Comparison of ENCODE assay signal across 15 mouse cellular contexts in genomic region chr12:108163706-108164105, GRCm38 (mm10).
DNase-seq lines count a peak whose midpoint lies in the region.
"Had no signal": no experiment of that assay in that cellular context is flagged by ENCODE, and none has a peak within 500 bp of the region (broad histone marks: within the 10 kb centered on the region; RNA-seq: fewer than 3 reads in every experiment).

No protein-coding gene starts in this region.

- DNase-seq in cerebellum, adult 18-20 months: peak; percentile 27 to 45
- DNase-seq in cerebellum, adult 8-10 months: no peak
- peak; percentile 22 to 24 for DNase-seq in cerebellum, postnatal 36 days
- DNase-seq in cerebellum, postnatal 14 days: no peak
- DNase-seq in brain, adult 2 months (ENCODE audit: low read depth, low spot score): peak; percentile 37
- no peak for DNase-seq in embryo, embryonic 10.5 days (ENCODE audit: low spot score)
- DNase-seq: adrenal gland, postnatal 10 days; adrenal gland, postnatal 36 days; B cell, adult 2 months; cerebellum, postnatal 10 days; forebrain, postnatal 0 days; gastrocnemius, adult 2 months; gastrocnemius, postnatal 14 days; heart, adult 11 months; kidney, adult 8-10 months had no signal

Comparison
In these comparisons a context has a peak if more than half of its experiments do, and no peak if none do; other contexts are left out.
1. DNase-seq: peak in cerebellum, adult 18-20 months (2 of 2), cerebellum, postnatal 36 days (2 of 2) and brain, adult 2 months (single experiment); none in cerebellum, adult 8-10 months (single experiment), cerebellum, postnatal 14 days (0 of 2) and embryo, embryonic 10.5 days (single experiment).